Mouse (Mus musculus) large intestine, adult 2 months (tissue): ENCODE measurements at regions not wholly inside any gene's neighbourhood (a gene's known extent, or its start where the extent isn't known, plus 50 kb on each side); places are given as distances from the start of the nearest gene placed in this dataset.

Experiments used
- DNase-seq: peaks from one replicate; pipeline ENCODE4 v3.0.0-alpha.2; 2012; ENCODE audit warnings: low read depth, low spot score
- WGBS: fragments of 180-500 bp; shearing (Covaris S2); methylation state at CpG from one replicate; pipeline ENCODE4 v1.1.7; 2018; 5-methylcytosine and 5-hydroxymethylcytosine counted together

DNA sequence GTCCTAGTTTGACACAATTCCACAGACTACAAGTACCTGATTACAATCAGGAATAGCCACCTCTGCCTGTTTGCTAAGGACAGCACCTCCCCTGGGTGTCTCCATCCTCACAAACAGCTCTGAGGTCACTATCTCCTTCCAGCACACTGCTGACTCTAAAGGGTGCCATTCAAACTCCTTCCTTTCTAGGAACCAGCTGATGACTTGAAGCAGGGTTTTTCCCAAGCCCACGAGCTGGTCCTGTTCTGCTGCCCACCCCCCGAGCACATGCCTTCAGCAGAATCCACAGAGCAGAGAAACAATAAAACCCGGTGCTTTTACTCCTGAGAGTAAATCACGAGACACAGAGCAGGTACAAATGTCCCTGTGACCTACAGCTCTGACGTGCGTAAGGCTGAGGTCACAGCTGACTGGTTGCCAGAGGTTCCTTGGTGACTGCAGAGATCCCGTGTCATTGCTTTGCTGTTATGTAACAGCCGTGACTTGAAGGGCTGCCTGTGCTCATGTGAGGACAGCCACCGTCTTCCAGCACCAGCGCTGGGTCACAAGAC lies 90.0 kb upstream of the Irs2 start:
- 33% methylated on average over 10 of the region's 10 CpGs for WGBS

DNA sequence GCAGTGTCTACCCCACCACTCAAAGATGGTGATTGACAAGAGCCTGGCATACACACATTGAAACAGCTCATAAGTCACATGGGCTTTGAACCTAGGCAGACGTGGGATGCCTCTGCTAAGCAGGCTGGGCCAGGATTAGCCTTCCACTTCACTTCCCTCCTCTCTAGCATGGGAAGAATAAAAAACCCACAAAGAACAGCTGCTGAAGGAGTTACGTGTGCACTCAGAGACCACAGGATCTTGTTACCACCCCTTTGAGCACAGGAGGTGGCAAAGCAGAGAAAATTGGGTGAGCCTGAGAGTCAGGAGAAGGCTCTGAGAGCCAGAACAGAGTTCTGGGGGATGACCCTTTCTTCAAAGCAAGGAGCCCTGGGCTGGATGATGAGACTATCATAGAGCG lies 89.6 kb upstream of the Irs2 start:
- 79% methylated on average over 3 of the region's 3 CpGs for WGBS
- DNase-seq, result no peak

More for the DNA sequence above, 90.0 kb upstream of the Irs2 start:
- DNase-seq, result no peak

- DNase-seq, result no peak
- 59% methylated on average over 8 of the region's 8 CpGs for WGBS
Observed at GRCm38 (mm10) chr8:11094516-11094915, 86.3 kb upstream of the Irs2 start.

DNA sequence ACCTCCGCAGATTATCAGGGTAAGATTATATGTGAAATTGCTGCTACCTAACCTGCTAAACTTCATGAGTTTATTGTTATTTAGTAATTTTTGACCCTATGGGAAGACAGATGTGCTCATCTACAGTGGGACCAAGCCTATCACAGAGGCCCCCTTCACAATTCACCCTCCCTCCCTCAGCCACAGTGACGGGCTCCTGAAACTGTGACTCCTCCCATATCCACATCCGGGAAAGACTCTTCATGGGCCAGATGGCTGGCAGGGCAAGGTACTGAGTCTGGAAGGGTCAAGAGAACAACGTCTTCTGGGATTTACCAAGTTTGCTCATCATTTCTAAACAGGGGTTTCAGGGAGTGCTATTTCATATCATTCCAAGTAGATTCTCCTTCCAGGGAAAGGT lies 84.1 kb upstream of the Irs2 start:
- 52% methylated on average over 4 of the region's 4 CpGs for WGBS
- no peak for DNase-seq

GRCm38 (mm10) chr8:11091675-11092345 lies 83.6 kb upstream of the Irs2 start:
- 78% methylated on average over 3 of the region's 3 CpGs for WGBS
- DNase-seq, result no peak

GRCm38 (mm10) chr8:11088946-11089665 lies 80.8 kb upstream of the Irs2 start:
- 43% methylated on average over 12 of the region's 12 CpGs for WGBS
- DNase-seq, result no peak

DNA sequence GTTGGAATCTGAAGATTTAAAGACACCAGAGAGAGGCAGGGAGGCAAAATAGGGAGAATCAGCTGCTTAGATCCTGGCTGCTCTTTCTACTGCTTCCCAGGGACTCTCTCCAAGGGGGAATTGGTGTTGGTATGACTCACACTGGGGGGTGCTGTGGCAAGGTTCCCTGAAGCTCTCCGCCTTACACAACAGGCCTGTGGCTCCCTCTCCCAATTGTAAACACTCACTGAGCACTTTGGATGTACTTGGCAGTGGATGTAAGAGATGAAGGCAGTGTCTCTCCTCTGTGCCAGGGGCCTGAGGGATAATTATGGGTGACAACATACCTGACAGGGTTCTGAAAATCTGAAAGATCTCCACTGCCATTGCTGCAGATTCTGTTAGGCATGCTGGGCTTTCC lies 77.0 kb upstream of the Irs2 start:
- WGBS, result 50% methylated on average over 1 of the region's 1 CpGs

DNA sequence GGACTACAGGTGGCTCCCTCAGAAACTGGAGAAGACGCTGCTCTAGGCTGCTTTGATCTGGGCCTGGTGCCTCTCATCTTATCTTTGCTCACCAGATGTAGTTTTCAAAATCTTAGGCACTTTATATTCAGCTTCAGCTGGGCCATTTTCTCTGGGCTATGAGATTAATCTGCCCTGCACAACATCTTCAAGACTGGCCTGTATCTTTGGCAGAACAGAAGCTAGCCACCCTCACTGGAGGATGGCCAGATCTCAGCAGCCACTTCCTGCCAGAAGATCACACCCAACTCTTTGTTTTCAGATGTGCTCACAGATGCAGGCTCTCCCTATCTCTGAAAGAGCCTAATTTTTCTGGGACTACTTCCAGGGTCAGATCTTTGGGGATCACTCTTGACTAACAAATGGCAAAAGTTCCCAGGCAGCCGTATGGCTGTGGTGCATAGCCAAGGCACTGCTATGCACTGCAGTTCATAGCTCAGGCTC lies 75.8 kb upstream of the Irs2 start:
- no peak for DNase-seq
- WGBS, result 70% methylated on average over 2 of the region's 2 CpGs

More for the DNA sequence above, 77.0 kb upstream of the Irs2 start:
- no peak for DNase-seq

- 54% methylated on average over 2 of the region's 2 CpGs for WGBS
- no peak for DNase-seq
Observed at GRCm38 (mm10) chr8:11080813-11081212, 72.6 kb upstream of the Irs2 start.

- DNase-seq, result no peak
Observed at GRCm38 (mm10) chr8:11079805-11080204, 71.5 kb upstream of the Irs2 start.

DNA sequence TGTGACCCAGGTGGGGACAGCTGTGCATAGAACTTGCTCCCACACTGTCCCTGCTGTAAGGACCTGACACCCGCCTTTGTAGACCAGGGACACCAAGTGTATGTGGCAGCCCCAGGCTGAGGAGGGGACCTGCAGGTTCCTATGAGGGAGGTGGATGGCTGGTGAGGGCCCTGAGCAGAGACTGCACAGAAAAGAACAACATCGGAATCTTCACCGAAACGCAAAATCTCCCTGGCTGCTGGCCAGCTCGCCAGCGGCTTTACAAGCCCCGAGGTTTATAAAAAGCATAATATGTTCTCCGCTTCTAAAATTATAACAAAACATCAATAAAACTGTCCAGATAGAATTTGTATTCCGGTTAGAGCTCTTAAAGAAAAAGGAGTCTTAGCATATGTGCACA lies 68.9 kb upstream of the Irs2 start:
- DNase-seq, result no peak
- WGBS, result 10% methylated on average over 9 of the region's 9 CpGs

More at GRCm38 (mm10) chr8:11079805-11080204, 71.5 kb upstream of the Irs2 start:
- WGBS, result 74% methylated on average over 11 of the region's 11 CpGs

DNA sequence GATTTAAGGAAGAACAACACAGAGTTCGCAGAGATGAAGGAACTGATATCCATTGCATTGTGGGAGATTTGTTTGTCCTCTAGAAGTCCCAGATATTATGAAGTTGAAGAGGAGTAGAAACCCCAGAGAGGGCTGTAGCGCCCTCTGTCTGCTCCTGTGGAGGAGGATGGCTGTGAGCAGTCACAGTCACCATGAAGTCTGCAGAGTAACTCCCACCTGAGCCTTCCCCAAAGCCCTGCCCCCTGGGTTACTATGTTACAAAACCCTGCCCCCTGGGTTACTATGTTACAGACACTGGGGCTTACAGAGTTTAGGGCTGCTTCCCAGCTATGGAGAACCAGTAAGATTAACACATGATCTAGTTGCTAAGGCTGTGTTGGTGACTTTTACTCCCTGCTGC lies 62.9 kb upstream of the Irs2 start:
- no peak for DNase-seq
- 53% methylated on average over 2 of the region's 2 CpGs for WGBS

- WGBS, result 74% methylated on average over 7 of the region's 7 CpGs
- no peak for DNase-seq
Observed at GRCm38 (mm10) chr8:11067450-11067849, 59.2 kb upstream of the Irs2 start.

DNA sequence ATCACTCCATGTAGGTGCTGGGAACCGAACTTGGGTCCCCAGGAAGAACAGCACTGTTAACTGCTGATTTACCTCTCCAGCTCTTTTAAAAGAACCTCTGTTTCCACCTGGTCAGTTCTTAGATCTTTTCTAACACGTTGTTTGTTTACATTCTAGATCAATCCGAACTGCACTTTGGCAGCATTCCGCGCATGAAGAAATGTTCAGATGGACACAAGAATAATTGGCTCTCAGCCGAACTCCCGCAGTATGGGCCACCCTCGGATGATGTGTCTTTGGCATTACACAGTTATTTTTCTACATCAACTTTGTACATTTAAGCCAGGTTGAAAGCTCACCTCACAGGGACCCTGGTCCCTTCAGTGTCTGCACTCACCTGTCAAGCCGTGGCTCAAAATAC lies 57.7 kb upstream of the Irs2 start:
- no peak for DNase-seq
- 85% methylated on average over 9 of the region's 9 CpGs for WGBS

GRCm38 (mm10) chr8:11065303-11065702 lies 57.0 kb upstream of the Irs2 start:
- WGBS, result 59% methylated on average over 4 of the region's 4 CpGs

GRCm38 (mm10) chr8:11063058-11063457 lies 54.8 kb upstream of the Irs2 start:
- 66% methylated on average over 8 of the region's 8 CpGs for WGBS

More at GRCm38 (mm10) chr8:11065303-11065702, 57.0 kb upstream of the Irs2 start:
- no peak for DNase-seq

DNA sequence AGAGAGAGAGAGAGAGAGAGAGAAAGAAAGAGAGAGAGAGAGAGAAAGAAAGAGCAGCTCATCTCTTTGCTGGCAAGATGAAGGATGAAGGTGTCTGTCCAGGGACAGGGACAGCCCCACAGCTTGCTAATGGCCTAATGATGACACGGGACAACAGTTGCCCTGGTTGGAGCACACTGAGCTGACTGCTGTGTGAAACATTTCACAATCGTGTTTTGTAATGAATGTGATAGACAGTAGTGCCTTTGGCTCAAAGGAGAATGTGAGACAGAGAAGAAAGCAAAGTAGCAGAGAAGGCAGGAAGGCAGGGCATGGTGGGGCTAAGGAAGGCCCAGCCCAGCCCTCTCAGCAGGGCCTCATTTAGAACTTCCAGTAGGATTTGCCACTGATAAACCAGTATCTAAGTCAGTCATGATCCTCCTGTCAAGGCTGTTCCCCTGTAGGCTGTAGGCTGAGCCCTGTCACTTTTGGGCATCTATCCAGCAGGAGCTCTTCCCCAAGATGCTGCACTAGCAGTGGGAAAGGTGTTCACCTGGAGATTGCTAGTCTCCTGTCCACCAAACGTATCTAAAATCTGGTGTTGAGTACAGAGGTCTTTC lies 54.2 kb upstream of the Irs2 start:
- no peak for DNase-seq
- 61% methylated on average over 3 of the region's 3 CpGs for WGBS

More at GRCm38 (mm10) chr8:11063058-11063457, 54.8 kb upstream of the Irs2 start:
- DNase-seq, result no peak

- DNase-seq, result no peak
- WGBS, result 65% methylated on average over 1 of the region's 1 CpGs
Observed at GRCm38 (mm10) chr8:11061711-11062110, 53.5 kb upstream of the Irs2 start.

DNA sequence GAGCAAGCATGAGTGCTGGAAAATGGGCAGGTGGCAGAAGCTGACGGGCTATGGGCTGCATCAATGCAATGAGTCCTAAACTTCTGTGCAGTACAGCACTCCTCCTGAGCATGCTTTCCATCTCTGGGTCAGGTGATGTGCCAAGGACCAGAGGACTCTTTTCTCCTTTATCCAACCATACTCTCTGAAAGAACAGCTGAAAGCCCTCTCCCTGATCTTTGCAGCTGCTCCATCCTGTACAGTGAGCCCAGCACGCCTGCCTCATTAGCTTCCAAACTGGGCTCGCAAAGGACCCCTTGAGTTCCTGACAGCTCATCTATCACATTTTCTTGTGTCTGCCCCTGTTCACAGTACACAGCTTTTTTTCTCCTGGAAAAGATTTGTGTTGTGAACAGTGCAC lies 52.3 kb upstream of the Irs2 start:
- no peak for DNase-seq
- WGBS, result 81% methylated on average over 3 of the region's 3 CpGs

DNA sequence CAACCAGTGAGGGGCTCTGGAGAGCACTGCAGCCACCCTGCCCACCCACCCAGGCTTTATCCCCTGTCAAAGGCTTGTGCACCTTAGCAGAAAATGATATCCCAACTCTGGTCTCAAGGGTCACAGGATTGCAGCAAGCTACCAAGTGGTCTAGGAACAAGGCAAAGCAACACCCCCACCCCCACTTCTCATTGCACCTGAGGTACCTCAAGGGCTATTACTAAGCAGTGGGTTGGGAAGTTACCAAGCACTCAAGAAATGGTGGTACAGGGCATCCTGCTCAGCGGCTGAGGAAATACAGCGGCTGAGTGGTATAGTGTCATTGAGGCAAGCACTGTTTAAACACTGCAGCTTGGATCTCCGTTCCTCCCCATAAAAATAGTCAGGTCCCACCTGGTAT lies 50.1 kb upstream of the Irs2 start:
- no peak for DNase-seq
- 92% methylated on average over 3 of the region's 3 CpGs for WGBS
